Comparison of ENCODE assay signal across 8 mouse cellular contexts in genomic region chr4:46374455-46374854, GRCm38 (mm10). TPM values are rescaled to one million over a fixed set of nuclear protein-coding genes. Genes with fewer than 3 reads are reported as not detected.
DNase-seq lines count a peak whose midpoint lies in the region; ATAC-seq and TF ChIP-seq lines count a peak whose summit lies in the region.

No protein-coding gene starts in this region.

- peak overlapping the region; percentile 66 for H3K4me2 ChIP-seq in heart, embryonic 11.5 days
- peak overlapping the region; percentile 49 for H3K4me2 ChIP-seq in hindbrain, embryonic 13.5 days
- peak overlapping the region; percentile 69 for H3K4me2 ChIP-seq in liver, embryonic 15.5 days

- peak overlapping the region; percentile 37; the same call in 1 of the 2 replicates for H3K4me3 ChIP-seq in heart, embryonic 11.5 days (ENCODE audit: low read depth, low read length)
- peak overlapping the region; percentile 79 for H3K4me3 ChIP-seq in E14TG2a.4 (replicated peaks; ENCODE audit: low read length)
- peak overlapping the region; percentile 30; the same call in 1 of the 2 replicates for H3K4me3 ChIP-seq in hindbrain, embryonic 13.5 days
- peak overlapping the region; percentile 42 for H3K4me3 ChIP-seq in liver, embryonic 15.5 days (replicated peaks)
- H3K4me3 ChIP-seq in small intestine, adult 2 months (ENCODE audit: low read depth, low read length), result peak overlapping the region; percentile 58; the same call in 1 of the 2 replicates

- peaks cover 9% of the 10 kb centered on the region for H3K4me1 ChIP-seq in heart, embryonic 11.5 days (ENCODE audit: control insufficient read depth, insufficient read depth, low read length)
- H3K4me1 ChIP-seq in E14TG2a.4 (replicated peaks; ENCODE audit: low read depth, low read length), result peaks cover 29% of the 10 kb centered on the region
- H3K4me1 ChIP-seq in hindbrain, embryonic 13.5 days (replicated peaks), result 0 out of 2 replicates have a peak, but pooled peaks cover 3% of the 10 kb centered on the region
- H3K4me1 ChIP-seq in liver, embryonic 15.5 days (replicated peaks), result peaks cover 17% of the 10 kb centered on the region
- H3K4me1 ChIP-seq in small intestine, adult 2 months (ENCODE audit: control insufficient read depth, insufficient read depth, insufficient read length, low read length), result peaks cover 3% of the 10 kb centered on the region

- H3K9me3 ChIP-seq in heart, embryonic 11.5 days (replicated peaks; ENCODE audit: control insufficient read depth, low read length), result no peaks in the 10 kb centered on the region
- peaks cover 10% of the 10 kb centered on the region for H3K9me3 ChIP-seq in E14TG2a.4 (ENCODE audit: low read length)
- H3K9me3 ChIP-seq in hindbrain, embryonic 13.5 days, result no peaks in the 10 kb centered on the region
- H3K9me3 ChIP-seq in liver, embryonic 15.5 days (replicated peaks), result no peaks in the 10 kb centered on the region

- no peak overlapping the region for H3K27ac ChIP-seq in heart, embryonic 11.5 days (ENCODE audit: low read depth, low read length)
- no peak overlapping the region for H3K27ac ChIP-seq in hindbrain, embryonic 13.5 days
- H3K27ac ChIP-seq in liver, embryonic 15.5 days (replicated peaks), result 0 out of 2 replicates have a peak overlapping the region, but pooled peaks have one; percentile 30
- no peak overlapping the region for H3K27ac ChIP-seq in small intestine, adult 2 months (ENCODE audit: insufficient read depth, low read depth, low read length)

- no peak for TF ChIP-seq POLR2A in small intestine, adult 2 months (IDR thresholded peaks at IDR 0.05; ENCODE audit: low read depth, low read length)

- no peak for DNase-seq in heart, adult 9 months (ENCODE audit: low spot score in 2 of 2)
- DNase-seq in embryo, embryonic 11 days, result peak; percentile 22
- DNase-seq in left cerebral cortex, postnatal 10 days (ENCODE audit: extremely low spot score in 1 of 2, low spot score in 2 of 2), result no peak

- intact Hi-C loops in left cerebral cortex, postnatal 10 days (cut with DNase I), result no loop called here

- 54% methylated on average over 6 of the region's 6 CpGs for WGBS in heart, embryonic 11.5 days (ENCODE audit: insufficient replicate concordance)
- 55% methylated on average over 6 of the region's 6 CpGs for WGBS in hindbrain, embryonic 13.5 days
- 59% methylated on average over 6 of the region's 6 CpGs for WGBS in liver, embryonic 15.5 days (ENCODE audit: insufficient replicate concordance)
- WGBS in small intestine, adult 2 months, result 51% methylated on average over 6 of the region's 6 CpGs

- H3K9ac ChIP-seq in heart, embryonic 11.5 days (ENCODE audit: low read depth, low read length), result peak overlapping the region; percentile 47; the same call in 1 of the 2 replicates
- H3K9ac ChIP-seq in hindbrain, embryonic 13.5 days, result no peak overlapping the region
- H3K9ac ChIP-seq in liver, embryonic 15.5 days, result peak overlapping the region; percentile 33; the same call in 1 of the 2 replicates

- peak; percentile 88 for TF ChIP-seq CTCF in E14TG2a.4 (conservative IDR thresholded peaks at IDR 0.05; ENCODE audit: low read length)
- peak; percentile 53; the same call in 1 of the 2 replicates for TF ChIP-seq CTCF in small intestine, adult 2 months (IDR thresholded peaks at IDR 0.05; ENCODE audit: extremely low read depth, insufficient read length, insufficient replicate concordance, low read depth, low read length)

- H3K36me3 ChIP-seq in heart, embryonic 11.5 days (ENCODE audit: control insufficient read depth, insufficient read depth, low read length), result peaks cover 4% of the 10 kb centered on the region
- H3K36me3 ChIP-seq in E14TG2a.4 (ENCODE audit: insufficient read depth, low read length), result peaks cover 42% of the 10 kb centered on the region
- H3K36me3 ChIP-seq in hindbrain, embryonic 13.5 days, result peaks cover 27% of the 10 kb centered on the region
- peaks cover 53% of the 10 kb centered on the region for H3K36me3 ChIP-seq in liver, embryonic 15.5 days (replicated peaks)
- H3K36me3 ChIP-seq in small intestine, adult 2 months (ENCODE audit: control insufficient read depth, insufficient read depth, low read length), result peaks cover 13% of the 10 kb centered on the region

- H3K27me3 ChIP-seq in heart, embryonic 11.5 days (ENCODE audit: control insufficient read depth, insufficient read depth, low read length), result no peaks in the 10 kb centered on the region
- peaks cover 14% of the 10 kb centered on the region for H3K27me3 ChIP-seq in E14TG2a.4 (ENCODE audit: insufficient read depth, low read length)
- H3K27me3 ChIP-seq in hindbrain, embryonic 13.5 days, result peaks cover 23% of the 10 kb centered on the region
- peaks cover 44% of the 10 kb centered on the region for H3K27me3 ChIP-seq in liver, embryonic 15.5 days
- peaks cover 9% of the 10 kb centered on the region; the same call in 1 of the 2 replicates for H3K27me3 ChIP-seq in small intestine, adult 2 months (ENCODE audit: control insufficient read depth, insufficient read depth, low read length)

- no peak for ATAC-seq in heart, embryonic 11.5 days (replicated peaks; ENCODE audit: insufficient number of reproducible peaks, low FRiP score, low TSS enrichment)
- no peak for ATAC-seq in hindbrain, embryonic 13.5 days (ENCODE audit: low FRiP score)
- no peak; the same call in 1 of the 2 replicates for ATAC-seq in liver, embryonic 15.5 days (ENCODE audit: insufficient read depth)

RNA-seq across cellular contexts. Expression of gene Trmo, which starts 14.8 kb away (rescaled TPM):
- 8.4 and 11.5 TPM in 2 replicates for polyA plus RNA-seq in heart, embryonic 11.5 days (2014; fragmentation: Nextera tagmentation; extraction: Ambion mirVana)
- 8.9 and 10.0 TPM in 2 replicates for polyA plus RNA-seq in hindbrain, embryonic 13.5 days (2015; fragmentation: Nextera tagmentation; extraction: Ambion mirVana)
- polyA plus RNA-seq in liver, embryonic 15.5 days (2015; fragmentation: Nextera tagmentation; extraction: Ambion mirVana), result 8.2 and 10.5 TPM in 2 replicates
- 2.0 and 3.1 TPM in 2 replicates for polyA plus RNA-seq in small intestine, adult 2 months (2012; rRNA removed)
- 1 to 10 TPM; 3.7 to 4.6 TPM for total RNA-seq in left cerebral cortex, postnatal 10 days (2021)

RNA-seq across cellular contexts. Expression of gene Foxe1, which starts 31.0 kb away (rescaled TPM):
- polyA plus RNA-seq in heart, embryonic 11.5 days (2014; fragmentation: Nextera tagmentation; extraction: Ambion mirVana), result 0.07 TPM in 2 replicates
- polyA plus RNA-seq in hindbrain, embryonic 13.5 days (2015; fragmentation: Nextera tagmentation; extraction: Ambion mirVana), result not detected in 2 replicates
- polyA plus RNA-seq in liver, embryonic 15.5 days (2015; fragmentation: Nextera tagmentation; extraction: Ambion mirVana), result not detected in 2 replicates
- 0.04 TPM in 1 of 2 replicates, not detected in the other for polyA plus RNA-seq in small intestine, adult 2 months (2012; rRNA removed)
- not detected for total RNA-seq in left cerebral cortex, postnatal 10 days (2021)

RNA-seq across cellular contexts. Expression of gene Hemgn, which starts 38.9 kb away (rescaled TPM):
- 64.3 and 76.3 TPM in 2 replicates for polyA plus RNA-seq in heart, embryonic 11.5 days (2014; fragmentation: Nextera tagmentation; extraction: Ambion mirVana)
- polyA plus RNA-seq in hindbrain, embryonic 13.5 days (2015; fragmentation: Nextera tagmentation; extraction: Ambion mirVana), result 0.22 and 0.62 TPM in 2 replicates
- 386 and 388 TPM in 2 replicates for polyA plus RNA-seq in liver, embryonic 15.5 days (2015; fragmentation: Nextera tagmentation; extraction: Ambion mirVana)
- 0.04 TPM in 1 of 2 replicates, not detected in the other for polyA plus RNA-seq in small intestine, adult 2 months (2012; rRNA removed)
- total RNA-seq in left cerebral cortex, postnatal 10 days (2021), result not detected

Comparison
In these comparisons a context has a peak if more than half of its experiments do, and no peak if none do; other contexts are left out.
1. RNA of gene Hemgn, which starts 38.9 kb away (polyA plus RNA-seq): 386 to 388 TPM in liver, embryonic 15.5 days and 64.3 to 76.3 TPM in heart, embryonic 11.5 days; 0.22 to 0.62 TPM in hindbrain, embryonic 13.5 days and 0.04 TPM in small intestine, adult 2 months; every median in the first group is over 10 times any median in the second.
2. Peak in every context shown above with its lines, with median percentiles within 50 percentile points of each other: H3K4me2 ChIP-seq and H3K4me3 ChIP-seq.